Mouse (Mus musculus) midbrain, embryonic 14.5 days (tissue): ENCODE results near the gene Hfe2. TPM values are rescaled to one million over a fixed set of nuclear protein-coding genes. Genes with fewer than 3 reads are reported as not detected.
A peak's percentile ranks its signal among the peaks of the same experiment; 100 is the strongest.

ENCODE experiments used
- ATAC-seq: fragments of 200-750 bp; cut with Nextera tagmentation; 2 replicates; pipeline ENCODE4 v1.8.0; 2017; ENCODE audit warnings: moderate number of reproducible peaks, moderate library complexity; ENCODE audit not compliant: low FRiP score, low TSS enrichment
- DNase-seq: peaks from one replicate; pipeline ENCODE4 v3.0.0-alpha.2; 2015
- H3K27ac ChIP-seq: fragments of 300-500 bp; sonication (generic); replicated peaks from 2 replicates; pipeline ENCODE4 v1.5.1; 2014; ENCODE audit warnings: mild to moderate bottlenecking, low read depth, low read length, moderate library complexity
- H3K27me3 ChIP-seq: fragments of 300-500 bp; sonication (generic); 2 replicates; pipeline ENCODE4 v1.6.1; 2014; ENCODE audit warnings: low read length, control low read depth, mixed read lengths; ENCODE audit not compliant: control insufficient read depth, insufficient read depth
- H3K36me3 ChIP-seq: fragments of 300-500 bp; sonication (generic); 2 replicates; pipeline ENCODE4 v1.6.1; 2014; ENCODE audit warnings: low read length, control low read depth; ENCODE audit not compliant: control insufficient read depth, insufficient read depth
- H3K4me1 ChIP-seq: fragments of 300-500 bp; sonication (generic); 2 replicates; pipeline ENCODE4 v1.6.1; 2014; ENCODE audit warnings: mild to moderate bottlenecking, antibody characterized with exemption, low read length, control low read depth; ENCODE audit not compliant: control insufficient read depth, insufficient read depth
- H3K4me2 ChIP-seq: fragments of 300-500 bp; sonication (generic); 2 replicates; pipeline ENCODE4 v1.6.1; 2014; ENCODE audit warnings: mild to moderate bottlenecking, low read length, moderate library complexity
- H3K4me3 ChIP-seq: fragments of 300-500 bp; sonication (generic); replicated peaks from 2 replicates; pipeline ENCODE4 v1.5.1; 2014; ENCODE audit warnings: low read depth, low read length
- H3K9ac ChIP-seq: fragments of 300-500 bp; sonication (generic); replicated peaks from 2 replicates; pipeline ENCODE4 v1.6.1; 2014; ENCODE audit warnings: mild to moderate bottlenecking, low read length, moderate library complexity
- H3K9me3 ChIP-seq: fragments of 300-500 bp; sonication (generic); 2 replicates; pipeline ENCODE4 v1.6.1; 2016; ENCODE audit warnings: low read length, control low read depth, mixed read lengths; ENCODE audit not compliant: control insufficient read depth
- WGBS: fragments of 180-500 bp; shearing (Covaris S2); extraction: QIAGEN DNeasy Blood & Tissue Kit; methylation state at CpG from one replicate; pipeline ENCODE4 v1.1.7; 2014; 5-methylcytosine and 5-hydroxymethylcytosine counted together
- polyA plus RNA-seq: library from polyadenylated mRNA; unstranded; fragments of >200 nt; fragmentation: Nextera tagmentation; extraction: Ambion mirVana; gene quantifications from 2 replicates; pipeline ENCODE4 v1.2.1, GENCODE M21; 2014

Hfe2 gene
- polyA plus RNA-seq, 1 experiment from 2014 or later, result 0.84 TPM

- ATAC-seq (no peak), DNase-seq (no peak)
- H3K9me3 ChIP-seq, result no peaks in the 10 kb centered on the region
- no peak overlapping the region for H3K9ac ChIP-seq
- H3K4me2 ChIP-seq, result no peak overlapping the region
- H3K4me1 ChIP-seq, result no peaks in the 10 kb centered on the region
- no peaks in the 10 kb centered on the region for H3K36me3 ChIP-seq
- no peak overlapping the region for H3K27ac ChIP-seq
- WGBS, result 92% methylated on average over 11 of the region's 11 CpGs
- no peak overlapping the region for H3K4me3 ChIP-seq
- no peaks in the 10 kb centered on the region for H3K27me3 ChIP-seq
Measured at GRCm38 (mm10) chr3:96569966-96570605, 45.1 kb downstream of the Hfe2 start.

GRCm38 (mm10) chr3:96570643-96571042, 45.7 kb downstream of the Hfe2 start:
- DNase-seq (no peak), ATAC-seq (no peak)
- 78% methylated on average over 7 of the region's 7 CpGs for WGBS
- H3K36me3 ChIP-seq, result no peaks in the 10 kb centered on the region
- H3K27me3 ChIP-seq, result no peaks in the 10 kb centered on the region
- no peak overlapping the region for H3K27ac ChIP-seq
- H3K4me2 ChIP-seq, result no peak overlapping the region
- no peaks in the 10 kb centered on the region for H3K4me1 ChIP-seq
- H3K4me3 ChIP-seq, result no peak overlapping the region
- H3K9me3 ChIP-seq, result no peaks in the 10 kb centered on the region
- no peak overlapping the region for H3K9ac ChIP-seq

DNA sequence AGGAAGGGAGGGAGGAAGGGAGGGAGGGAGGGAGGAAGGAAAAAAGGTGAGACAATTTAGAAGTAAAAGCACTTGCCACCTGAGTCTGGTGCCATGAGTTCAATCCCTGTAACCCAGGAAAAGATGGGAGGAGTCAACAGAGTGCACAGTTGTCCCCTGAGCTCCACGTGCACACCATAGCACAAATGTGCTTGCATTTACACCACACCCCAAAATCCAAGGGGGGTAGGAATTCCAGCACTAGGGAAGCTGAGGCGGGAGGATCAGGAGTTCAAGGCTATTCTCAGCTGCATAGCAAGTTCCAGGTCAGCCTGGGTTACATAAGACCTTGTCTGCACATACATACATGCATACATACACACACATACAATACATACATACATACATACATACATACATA, 46.4 kb downstream of the Hfe2 start:
- H3K9ac ChIP-seq, result no peak overlapping the region
- 82% methylated on average over 2 of the region's 2 CpGs for WGBS
- no peak overlapping the region for H3K4me3 ChIP-seq
- ATAC-seq (no peak), DNase-seq (no peak)
- H3K27me3 ChIP-seq, result no peaks in the 10 kb centered on the region
- H3K9me3 ChIP-seq, result no peaks in the 10 kb centered on the region
- H3K4me2 ChIP-seq, result no peak overlapping the region
- H3K36me3 ChIP-seq, result no peaks in the 10 kb centered on the region
- no peak overlapping the region for H3K27ac ChIP-seq
- peaks cover 1% of the 10 kb centered on the region; the same call in 1 of the 2 replicates for H3K4me1 ChIP-seq

- Histone ChIP-seq H3K9ac (no peak overlapping the region), H3K4me3 (no peak overlapping the region), H3K27ac (no peak overlapping the region), H3K4me1 (peaks cover 9% of the 10 kb centered on the region), H3K9me3 (no peaks in the 10 kb centered on the region), H3K36me3 (no peaks in the 10 kb centered on the region), H3K4me2 (no peak overlapping the region), H3K27me3 (no peaks in the 10 kb centered on the region)
- WGBS, result 80% methylated on average over 16 of the region's 16 CpGs
- ATAC-seq (no peak), DNase-seq (no peak)
Measured at GRCm38 (mm10) chr3:96571896-96572698, 47.1 kb downstream of the Hfe2 start.

DNA sequence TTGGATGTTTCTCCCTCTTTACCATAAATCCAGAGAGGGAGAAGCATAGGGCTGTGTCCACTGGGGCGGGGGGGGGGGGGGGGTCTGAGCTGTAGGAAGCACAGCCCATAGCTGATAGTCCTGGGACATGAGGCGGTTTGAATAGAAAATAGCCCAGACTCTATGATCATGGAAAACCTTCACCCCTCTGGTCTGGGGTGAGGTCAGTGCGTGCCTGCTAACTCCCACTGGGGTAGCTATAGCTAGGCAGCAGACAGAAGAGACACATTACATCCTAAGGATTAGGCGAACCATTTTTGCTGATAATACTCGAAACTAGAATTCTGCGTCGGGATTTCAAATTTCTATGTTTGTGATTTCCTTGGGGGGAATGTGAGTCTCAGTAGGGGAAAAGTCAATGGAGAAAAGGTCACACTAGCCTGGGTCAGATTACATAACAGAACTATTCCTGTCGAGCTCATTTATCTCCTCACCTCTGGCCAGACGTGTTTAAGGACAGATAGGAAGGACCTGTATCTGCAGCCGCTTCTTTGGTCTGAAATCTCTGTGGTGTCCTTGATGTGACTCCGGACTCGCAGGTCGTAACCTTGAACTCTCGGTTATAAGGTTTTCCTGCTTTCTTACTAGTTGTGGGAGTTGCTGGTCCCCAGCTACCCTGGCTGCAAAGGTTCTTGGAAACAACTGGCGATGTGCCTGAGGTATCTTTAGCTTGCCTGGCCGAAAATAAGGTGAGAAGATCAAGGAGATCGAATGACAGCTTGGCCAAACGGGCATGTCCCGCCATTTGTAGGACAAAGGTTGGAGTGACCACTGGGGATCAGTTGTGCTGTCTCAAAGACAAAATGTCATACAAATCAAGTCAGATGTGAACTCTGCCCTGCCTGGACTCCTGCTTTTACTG, 48.9 kb downstream of the Hfe2 start:
- no peak for DNase-seq
- peaks cover 14% of the 10 kb centered on the region for H3K4me1 ChIP-seq
- H3K36me3 ChIP-seq, result no peaks in the 10 kb centered on the region
- no peak overlapping the region for H3K27ac ChIP-seq
- H3K9ac ChIP-seq, result no peak overlapping the region
- no peak overlapping the region for H3K4me2 ChIP-seq
- WGBS, result 88% methylated on average over 19 of the region's 19 CpGs
- H3K27me3 ChIP-seq, result no peaks in the 10 kb centered on the region
- ATAC-seq, result no peak
- H3K4me3 ChIP-seq, result no peak overlapping the region
- H3K9me3 ChIP-seq, result no peaks in the 10 kb centered on the region

GRCm38 (mm10) chr3:96575272-96575984, 50.5 kb downstream of the Hfe2 start:
- no peaks in the 10 kb centered on the region for H3K36me3 ChIP-seq
- no peaks in the 10 kb centered on the region for H3K27me3 ChIP-seq
- DNase-seq, result no peak
- WGBS, result 85% methylated on average over 8 of the region's 8 CpGs
- H3K4me3 ChIP-seq, result no peak overlapping the region
- no peaks in the 10 kb centered on the region for H3K9me3 ChIP-seq
- H3K9ac ChIP-seq, result no peak overlapping the region
- H3K4me2 ChIP-seq, result no peak overlapping the region
- H3K27ac ChIP-seq, result no peak overlapping the region
- no peak for ATAC-seq
- peaks cover 14% of the 10 kb centered on the region for H3K4me1 ChIP-seq

GRCm38 (mm10) chr3:96576005-96576658, 51.2 kb downstream of the Hfe2 start:
- no peak overlapping the region for H3K9ac ChIP-seq
- H3K36me3 ChIP-seq, result no peaks in the 10 kb centered on the region
- ATAC-seq (no peak), DNase-seq (no peak)
- 0 out of 2 replicates have a peak overlapping the region, but pooled peaks have one; percentile 61 for H3K27ac ChIP-seq
- H3K4me1 ChIP-seq, result peaks cover 14% of the 10 kb centered on the region
- H3K9me3 ChIP-seq, result no peaks in the 10 kb centered on the region
- 77% methylated on average over 14 of the region's 14 CpGs for WGBS
- H3K27me3 ChIP-seq, result no peaks in the 10 kb centered on the region
- H3K4me3 ChIP-seq, result no peak overlapping the region; the same call in 1 of the 2 replicates
- H3K4me2 ChIP-seq, result peak overlapping the region; percentile 43
